Comparison of ENCODE assay signal across 9 mouse cellular contexts in genomic region chr2:174675642-174676041, GRCm38 (mm10). TPM values are rescaled to one million over a fixed set of nuclear protein-coding genes. Genes with fewer than 3 reads are reported as not detected.
A peak's percentile ranks its signal among the peaks of the same experiment; 100 is the strongest.
DNase-seq lines count a peak whose midpoint lies in the region; ATAC-seq lines count a peak whose summit lies in the region.
"Had no signal": no experiment of that assay in that cellular context is flagged by ENCODE, and none has a peak within 500 bp of the region (broad histone marks: within the 10 kb centered on the region; RNA-seq: fewer than 3 reads in every experiment).

No protein-coding gene starts in this region.

- no peak overlapping the region for H3K9ac ChIP-seq in intestine, embryonic 14.5 days (ENCODE audit: low read length)
- no peak overlapping the region for H3K9ac ChIP-seq in intestine, embryonic 16.5 days (ENCODE audit: low read depth, low read length)
- no peak overlapping the region for H3K9ac ChIP-seq in midbrain, embryonic 12.5 days (replicated peaks)
- H3K9ac ChIP-seq: embryonic facial prominence, embryonic 12.5 days had no signal

- no peaks in the 10 kb centered on the region for H3K36me3 ChIP-seq in intestine, embryonic 14.5 days (ENCODE audit: control insufficient read depth, insufficient read depth, low read length)
- no peaks in the 10 kb centered on the region for H3K36me3 ChIP-seq in intestine, embryonic 16.5 days (ENCODE audit: control insufficient read depth, insufficient read depth, low read length)
- no peaks in the 10 kb centered on the region for H3K36me3 ChIP-seq in midbrain, embryonic 12.5 days
- H3K36me3 ChIP-seq: embryonic facial prominence, embryonic 12.5 days had no signal

- H3K4me2 ChIP-seq in intestine, embryonic 14.5 days (ENCODE audit: low read length), result no peak overlapping the region
- H3K4me2 ChIP-seq in intestine, embryonic 16.5 days (ENCODE audit: low read depth, low read length), result no peak overlapping the region
- no peak overlapping the region for H3K4me2 ChIP-seq in midbrain, embryonic 12.5 days (replicated peaks)
- H3K4me2 ChIP-seq: embryonic facial prominence, embryonic 12.5 days had no signal

- H3K9me3 ChIP-seq in intestine, embryonic 14.5 days (ENCODE audit: control insufficient read depth, low read length), result no peaks in the 10 kb centered on the region
- no peaks in the 10 kb centered on the region for H3K9me3 ChIP-seq in intestine, embryonic 16.5 days (ENCODE audit: control insufficient read depth, low read length)
- H3K9me3 ChIP-seq in midbrain, embryonic 12.5 days, result no peaks in the 10 kb centered on the region
- H3K9me3 ChIP-seq: embryonic facial prominence, embryonic 12.5 days had no signal

- 21% methylated on average over 9 of the region's 9 CpGs for WGBS in intestine, embryonic 14.5 days
- 18% methylated on average over 9 of the region's 9 CpGs for WGBS in intestine, embryonic 16.5 days
- 16% methylated on average over 9 of the region's 9 CpGs for WGBS in midbrain, embryonic 12.5 days

- peaks cover 15% of the 10 kb centered on the region; the same call in 1 of the 2 replicates for H3K4me1 ChIP-seq in intestine, embryonic 14.5 days (replicated peaks; ENCODE audit: control insufficient read depth, insufficient read depth, low read length)
- H3K4me1 ChIP-seq in intestine, embryonic 16.5 days (ENCODE audit: control insufficient read depth, insufficient read depth, low read length), result peaks cover 9% of the 10 kb centered on the region
- peaks cover 24% of the 10 kb centered on the region for H3K4me1 ChIP-seq in midbrain, embryonic 12.5 days

- H3K4me3 ChIP-seq in intestine, embryonic 14.5 days (ENCODE audit: low read depth, low read length), result no peak overlapping the region
- no peak overlapping the region for H3K4me3 ChIP-seq in intestine, embryonic 16.5 days (ENCODE audit: low read length)
- no peak overlapping the region for H3K4me3 ChIP-seq in midbrain, embryonic 12.5 days
- H3K4me3 ChIP-seq: embryonic facial prominence, embryonic 12.5 days had no signal

- 0 out of 2 replicates have a peak, but pooled peaks have one; percentile 44 for ATAC-seq in intestine, embryonic 14.5 days (replicated peaks; ENCODE audit: low FRiP score, low TSS enrichment, low read depth)
- no peak for ATAC-seq in intestine, embryonic 16.5 days
- ATAC-seq in midbrain, embryonic 12.5 days (ENCODE audit: low FRiP score, low read depth), result 0 out of 2 replicates have a peak, but pooled peaks have one; percentile 31

- H3K27me3 ChIP-seq in intestine, embryonic 14.5 days (replicated peaks; ENCODE audit: control insufficient read depth, insufficient read depth, low read length), result no peaks in the 10 kb centered on the region
- no peaks in the 10 kb centered on the region for H3K27me3 ChIP-seq in intestine, embryonic 16.5 days (replicated peaks; ENCODE audit: control insufficient read depth, insufficient read depth, low read length)
- peaks cover 32% of the 10 kb centered on the region for H3K27me3 ChIP-seq in midbrain, embryonic 12.5 days

- DNase-seq in intestine, embryonic 14.5 days (ENCODE audit: low spot score), result peak; percentile 90
- DNase-seq in c-Kit-negative CD71-positive TER-119-positive erythroid progenitor cells, embryonic 14.5 days (ENCODE audit: low read depth, low spot score), result peak; percentile 29
- peak; percentile 14 for DNase-seq in fibroblast of lung, adult 2 months (ENCODE audit: low read depth)
- peak; percentile 26 for DNase-seq in heart, postnatal 25 days (ENCODE audit: low spot score)
- peak; percentile 37 to 65 for DNase-seq in layer of hippocampus, postnatal 36 days
- peak; percentile 15 to 78 for DNase-seq in spleen, adult 18-20 months

- no peak overlapping the region for H3K27ac ChIP-seq in intestine, embryonic 14.5 days (ENCODE audit: low read depth)
- no peak overlapping the region for H3K27ac ChIP-seq in intestine, embryonic 16.5 days (ENCODE audit: low read length)
- no peak overlapping the region for H3K27ac ChIP-seq in midbrain, embryonic 12.5 days (replicated peaks)
- H3K27ac ChIP-seq: embryonic facial prominence, embryonic 12.5 days had no signal

- intact Hi-C loops in heart, postnatal 25 days (cut with DNase I), result loop anchor here (2.0 kb wide), 1 partner anchor 225 kb away; no protein-coding TSS in a partner anchor

RNA-seq across cellular contexts. Expression of gene Zfp831, which starts 32.3 kb away (rescaled TPM):
- polyA plus RNA-seq in intestine, embryonic 14.5 days (2014; fragmentation: Nextera tagmentation; extraction: Ambion mirVana), result not detected in 2 replicates
- 0.01 and 0.04 TPM in 2 replicates for polyA plus RNA-seq in intestine, embryonic 16.5 days (2015; fragmentation: Nextera tagmentation; extraction: Ambion mirVana)
- total RNA-seq in heart, postnatal 25 days (2021), result under 1 TPM; 0.08 TPM
- total RNA-seq in layer of hippocampus, postnatal 36 days (2021), result 10 to 100 TPM; 22.1 to 22.7 TPM
- polyA plus RNA-seq in midbrain, embryonic 12.5 days (2016; fragmentation: Nextera tagmentation; extraction: Ambion mirVana), result 0.01 TPM in 1 of 2 replicates, not detected in the other
- polyA plus RNA-seq: embryonic facial prominence, embryonic 12.5 days had no signal

Comparison
In these comparisons a context has a peak if more than half of its experiments do, and no peak if none do; other contexts are left out.
1. DNase-seq: peak in every context shown above with its lines; median percentile 90 in intestine, embryonic 14.5 days; 51 in layer of hippocampus, postnatal 36 days; 46 in spleen, adult 18-20 months; 29 in c-Kit-negative CD71-positive TER-119-positive erythroid progenitor cells, embryonic 14.5 days; 26 in heart, postnatal 25 days; 14 in fibroblast of lung, adult 2 months.